Mouse (Mus musculus) layer of hippocampus, adult 2 months (tissue): ENCODE data around the gene Wfdc8. TPM values are rescaled to one million over a fixed set of nuclear protein-coding genes. Genes with fewer than 3 reads are reported as not detected.
"Not testable (repeated sequence)": the region's sequence is repeated elsewhere in the genome, so short reads cannot be mapped to it uniquely, and the experiment has no call there.

ENCODE experiments used
- DNase-seq, 2 experiments: peaks; one replicate each; pipeline ENCODE4 v3.0.0; 2022; ENCODE audit warnings: low spot score in 2 of 2
- H3K27ac ChIP-seq: fragments of 200-600 bp; 2 replicates; pipeline ENCODE4 v1.8.1; 2022
- H3K4me3 ChIP-seq: fragments of 200-600 bp; 2 replicates; pipeline ENCODE4 v1.8.1; 2022; ENCODE audit warnings: mild to moderate bottlenecking
- CTCF ChIP-seq: fragments of 200-600 bp; conservative IDR thresholded peaks from 2 replicates; pipeline ENCODE4 v1.8.1; 2022; ENCODE audit warnings: antibody characterized with exemption, mild to moderate bottlenecking, moderate library complexity
- total RNA-seq, 2 experiments: library from RNA; stranded (reverse); gene quantifications; 2 replicates each; pipeline ENCODE4 v1.2.3; 2021

Gene Wfdc8
- total RNA-seq, 2 experiments from 2014 or later = not detected

- Histone ChIP-seq H3K27ac (no peak within 1 kb of the TSS), H3K4me3 (no peak within 1 kb of the TSS)
- TF ChIP-seq CTCF = no peak
- DNase-seq = no peak
These were observed 19.9 kb downstream of the Wfdc8 start, which contains the start of gene Eppin for GRCm38 (mm10) chr2:164593494-164593893. Gene Eppin (minus strand): TSS chr2:164593594.

- H3K27ac ChIP-seq = no peak overlapping the region
- peak; percentile 29 to 33 for DNase-seq
- peak; percentile 88 for TF ChIP-seq CTCF
- no peak overlapping the region for H3K4me3 ChIP-seq
These were observed 21.4 kb downstream of the Wfdc8 start for GRCm38 (mm10) chr2:164592014-164592413.

GRCm38 (mm10) chr2:164585025-164585725 lies 28.3 kb downstream of the Wfdc8 start, which contains the start of gene Wfdc6a:
Gene Wfdc6a (minus strand): TSS chr2:164585447.
- not testable (repeated sequence) for H3K27ac ChIP-seq, DNase-seq

GRCm38 (mm10) chr2:164573359-164573758 lies 40.1 kb downstream of the Wfdc8 start, which contains the start of gene Spint3:
Gene Spint3 (minus strand): TSS chr2:164573459.
- not testable (repeated sequence) for DNase-seq, H3K27ac ChIP-seq, H3K4me3 ChIP-seq

More at GRCm38 (mm10) chr2:164585025-164585725, 28.3 kb downstream of the Wfdc8 start, which contains the start of gene Wfdc6a:
- H3K4me3 ChIP-seq = not testable (repeated sequence)

GRCm38 (mm10) chr2:164567460-164567859 lies 46.0 kb downstream of the Wfdc8 start:
- H3K4me3 ChIP-seq = no peak overlapping the region
- TF ChIP-seq CTCF = no peak
- no peak for DNase-seq
- no peak overlapping the region for H3K27ac ChIP-seq

GRCm38 (mm10) chr2:164566997-164567396 lies 46.4 kb downstream of the Wfdc8 start:
- Histone ChIP-seq H3K4me3 (no peak overlapping the region), H3K27ac (no peak overlapping the region)
- no peak for DNase-seq
- TF ChIP-seq CTCF = peak; percentile 52

- TF ChIP-seq CTCF = no peak
- Histone ChIP-seq H3K27ac (no peak overlapping the region), H3K4me3 (no peak overlapping the region)
- no peak for DNase-seq
These were observed 49.1 kb downstream of the Wfdc8 start for GRCm38 (mm10) chr2:164564346-164564745.

GRCm38 (mm10) chr2:164563339-164564038 lies 49.9 kb downstream of the Wfdc8 start:
- Histone ChIP-seq H3K27ac (no peak overlapping the region), H3K4me3 (peak overlapping the region; percentile 47)
- TF ChIP-seq CTCF = peak; percentile 81
- peak; percentile 27 to 49 for DNase-seq

- Histone ChIP-seq H3K27ac (no peak within 1 kb of the TSS), H3K4me3 (peak within 1 kb of the TSS; percentile 47)
- no peak for TF ChIP-seq CTCF
These were observed 50.8 kb downstream of the Wfdc8 start, which contains the start of gene Wfdc2 for GRCm38 (mm10) chr2:164562391-164563188. Gene Wfdc2 (plus strand): TSS chr2:164562413.

GRCm38 (mm10) chr2:164560106-164560505 lies 53.3 kb downstream of the Wfdc8 start:
- Histone ChIP-seq H3K27ac (no peak overlapping the region), H3K4me3 (no peak overlapping the region)
- TF ChIP-seq CTCF = no peak
- no peak for DNase-seq

More at GRCm38 (mm10) chr2:164562391-164563188, 50.8 kb downstream of the Wfdc8 start, which contains the start of gene Wfdc2:
- DNase-seq = no peak

- no peak for TF ChIP-seq CTCF
- Histone ChIP-seq H3K4me3 (no peak overlapping the region), H3K27ac (peak overlapping the region; percentile 36; the same call in 1 of the 2 replicates)
- no peak for DNase-seq
These were observed 54.3 kb downstream of the Wfdc8 start for GRCm38 (mm10) chr2:164558991-164559645.

GRCm38 (mm10) chr2:164558426-164558825 lies 55.0 kb downstream of the Wfdc8 start:
- Histone ChIP-seq H3K27ac (peak overlapping the region; percentile 56; the same call in 1 of the 2 replicates), H3K4me3 (no peak overlapping the region)
- no peak for TF ChIP-seq CTCF
- DNase-seq = peak; percentile 40 to 67
